Mouse (Mus musculus) spleen, adult 2 months (tissue): ENCODE measurements at regions not wholly inside any gene's neighbourhood (a gene's known extent, or its start where the extent isn't known, plus 50 kb on each side); places are given as distances from the start of the nearest gene placed in this dataset.

Experiments used
- CTCF ChIP-seq: fragments of 200-500 bp; IDR thresholded peaks from 2 replicates; pipeline ENCODE4 v1.5.1; 2011; ENCODE audit warnings: mild to moderate bottlenecking, inconsistent platforms; ENCODE audit not compliant: insufficient read depth, insufficient read length, insufficient replicate concordance; ENCODE audit errors: extremely low read depth
- POLR2A ChIP-seq: fragments of 200-500 bp; IDR thresholded peaks from 2 replicates; pipeline ENCODE4 v1.6.1; 2011; ENCODE audit warnings: low read depth, low read length, inconsistent platforms

- TF ChIP-seq CTCF (no peak), POLR2A (no peak)
Observed at GRCm38 (mm10) chr16:93031624-93032023, 205.7 kb upstream of the Runx1 start.
